Mouse (Mus musculus): Measurements from ENCODE around the gene Ehd4. TPM values are rescaled to one million over a fixed set of nuclear protein-coding genes. Genes with fewer than 3 reads are reported as not detected.

Gene Ehd4
- total and polyA plus RNA-seq, 3 experiments: 8.1 to 27.7 (median 9.8) TPM

- H3K27ac ChIP-seq (ENCODE audit: insufficient read depth, low read depth): no peak overlapping the region
- H3K9ac ChIP-seq (ENCODE audit: insufficient read depth, low read depth): no peak overlapping the region
- no peaks in the 10 kb centered on the region for H3K36me3 ChIP-seq (replicated peaks in 1 of 2; ENCODE audit: control insufficient read depth in 1 of 2, insufficient read depth in 1 of 2, low read length in 1 of 2)
- no peak for TF ChIP-seq MXI1 (IDR thresholded peaks at IDR 0.05; ENCODE audit: low read depth, low read length)
- TF ChIP-seq ELF1 (IDR thresholded peaks at IDR 0.05; ENCODE audit: low read depth, low read length): no peak
- no peak for TF ChIP-seq RCOR1 (conservative IDR thresholded peaks at IDR 0.05; ENCODE audit: low read depth, low read length)
- TF ChIP-seq E2F4 (IDR thresholded peaks at IDR 0.05; ENCODE audit: insufficient replicate concordance, low read depth, low read length): no peak
- no peak for TF ChIP-seq MYC (IDR thresholded peaks at IDR 0.05; ENCODE audit: low read depth, low read length)
- TF ChIP-seq JUN (IDR thresholded peaks at IDR 0.05; ENCODE audit: insufficient read depth, low read depth, low read length): no peak
- TF ChIP-seq JUND (conservative IDR thresholded peaks at IDR 0.05; ENCODE audit: low read depth, low read length): no peak
- TF ChIP-seq NRF1 (IDR thresholded peaks at IDR 0.05; ENCODE audit: low read depth, low read length): no peak
- TF ChIP-seq POLR2AphosphoS2 (IDR thresholded peaks at IDR 0.05; ENCODE audit: low read depth, low read length): no peak
- TF ChIP-seq IRF4 (IDR thresholded peaks at IDR 0.05; ENCODE audit: low read depth, low read length): no peak
- no peak for TF ChIP-seq MEF2A (IDR thresholded peaks at IDR 0.05; ENCODE audit: borderline replicate concordance, low read depth, low read length)
- no peak for TF ChIP-seq NELFE (IDR thresholded peaks at IDR 0.05; ENCODE audit: low read depth, low read length)
- no peak for TF ChIP-seq KAT2A (IDR thresholded peaks at IDR 0.05; ENCODE audit: insufficient replicate concordance, low read length)
- TF ChIP-seq ETS1 (conservative IDR thresholded peaks at IDR 0.05; ENCODE audit: low read depth, low read length): no peak
- TF ChIP-seq ZMIZ1 (IDR thresholded peaks at IDR 0.05; ENCODE audit: low read depth, low read length): no peak
- TF ChIP-seq RAD21 (IDR thresholded peaks at IDR 0.05; ENCODE audit: low read depth, low read length): no peak
- in situ Hi-C loops (cut with MboI; ENCODE audit: low pct_ligation_motif_present, low pct_unique_long_range_greater_than_20kb, low sequenced_read_pairs): no loop called here
- H3K9me3 ChIP-seq (replicated peaks; ENCODE audit: low read length): peaks cover 4% of the 10 kb centered on the region
- H3K27me3 ChIP-seq (replicated peaks): peaks cover 39% of the 10 kb centered on the region
- H3K4me2 ChIP-seq (ENCODE audit: insufficient read depth, low read depth, poor library complexity, severe bottlenecking): no peak overlapping the region
- no peak for DNase-seq (ENCODE audit: extremely low read depth)
- no peaks in the 10 kb centered on the region for H3K4me1 ChIP-seq (ENCODE audit: control insufficient read depth in 1 of 2, insufficient read depth in 2 of 2)
- no peak overlapping the region for H3K4me3 ChIP-seq (replicated peaks in 1 of 3; ENCODE audit: low read depth in 2 of 3, low read length in 2 of 3, poor library complexity in 1 of 3)
- no peaks in the 10 kb centered on the region for H3K79me2 ChIP-seq (replicated peaks; ENCODE audit: control insufficient read depth, extremely low read depth, insufficient read depth, poor library complexity, severe bottlenecking)
- dilution Hi-C loops (cut with MboI; ENCODE audit: extremely low pct_ligation_motif_present, extremely low pct_unique_long_range_greater_than_20kb, low sequenced_read_pairs): no loop called here
Observed at GRCm38 (mm10) chr2:120200077-120200476, 45.7 kb upstream of the Ehd4 start.

- in situ Hi-C loops (cut with MboI; ENCODE audit: low pct_ligation_motif_present, low pct_unique_long_range_greater_than_20kb, low sequenced_read_pairs): no loop called here
- dilution Hi-C loops (cut with MboI; ENCODE audit: extremely low pct_ligation_motif_present, extremely low pct_unique_long_range_greater_than_20kb, low sequenced_read_pairs): no loop called here
- H3K4me2 ChIP-seq (ENCODE audit: insufficient read depth, low read depth, poor library complexity, severe bottlenecking): no peak overlapping the region
- no peak overlapping the region for H3K9ac ChIP-seq (ENCODE audit: insufficient read depth, low read depth)
- no peaks in the 10 kb centered on the region for H3K36me3 ChIP-seq (replicated peaks in 1 of 2; ENCODE audit: control insufficient read depth in 1 of 2, insufficient read depth in 1 of 2, low read length in 1 of 2)
- no peak for TF ChIP-seq USF2 (conservative IDR thresholded peaks at IDR 0.05; ENCODE audit: low read depth, low read length)
- TF ChIP-seq POLR2A (IDR thresholded peaks at IDR 0.05; ENCODE audit: low read depth, low read length): no peak
- TF ChIP-seq RCOR1 (conservative IDR thresholded peaks at IDR 0.05; ENCODE audit: low read depth, low read length): no peak
- no peak for TF ChIP-seq SIN3A (IDR thresholded peaks at IDR 0.05; ENCODE audit: low read length)
- no peak for TF ChIP-seq MAFK (IDR thresholded peaks at IDR 0.05; ENCODE audit: insufficient replicate concordance, low read length)
- no peak for TF ChIP-seq ZNF384 (IDR thresholded peaks at IDR 0.05; ENCODE audit: low read depth, low read length)
- TF ChIP-seq MAZ (IDR thresholded peaks at IDR 0.05; ENCODE audit: low read depth, low read length): no peak
- no peak for TF ChIP-seq PAX5 (IDR thresholded peaks at IDR 0.05; ENCODE audit: low read length)
- no peak for TF ChIP-seq TBP (conservative IDR thresholded peaks at IDR 0.05; ENCODE audit: low read depth, low read length)
- TF ChIP-seq ETS1 (conservative IDR thresholded peaks at IDR 0.05; ENCODE audit: low read depth, low read length): no peak
- no peak for TF ChIP-seq HCFC1 (IDR thresholded peaks at IDR 0.05; ENCODE audit: low read depth, low read length)
- no peak for TF ChIP-seq POLR2AphosphoS2 (IDR thresholded peaks at IDR 0.05; ENCODE audit: low read depth, low read length)
- no peak for TF ChIP-seq ELF1 (IDR thresholded peaks at IDR 0.05; ENCODE audit: low read depth, low read length)
- no peak for TF ChIP-seq IRF4 (IDR thresholded peaks at IDR 0.05; ENCODE audit: low read depth, low read length)
- no peak for DNase-seq (ENCODE audit: extremely low read depth)
- H3K27me3 ChIP-seq (replicated peaks): peaks cover 35% of the 10 kb centered on the region
- no peak overlapping the region for H3K4me3 ChIP-seq (replicated peaks in 1 of 3; ENCODE audit: low read depth in 2 of 3, low read length in 2 of 3, poor library complexity in 1 of 3)
- no peak overlapping the region for H3K27ac ChIP-seq (ENCODE audit: insufficient read depth, low read depth)
- no peaks in the 10 kb centered on the region for H3K4me1 ChIP-seq (ENCODE audit: control insufficient read depth in 1 of 2, insufficient read depth in 2 of 2)
- no peaks in the 10 kb centered on the region for H3K79me2 ChIP-seq (replicated peaks; ENCODE audit: control insufficient read depth, extremely low read depth, insufficient read depth, poor library complexity, severe bottlenecking)
- peaks cover 11% of the 10 kb centered on the region for H3K9me3 ChIP-seq (replicated peaks; ENCODE audit: low read length)
Observed at GRCm38 (mm10) chr2:120188174-120188573, 33.8 kb upstream of the Ehd4 start.

All from CH12.LX (cell line).